Mouse (Mus musculus): Measurements from ENCODE around the gene Gbx2.

The Gbx2 gene

GRCm38 (mm10) chr1:89935493-89936348, 4.7 kb upstream of the Gbx2 start:
- DNase-seq (ENCODE audit: inconsistent ontology term): no peak

GRCm38 (mm10) chr1:89934316-89935260, 3.6 kb upstream of the Gbx2 start:
- no peak for DNase-seq (ENCODE audit: inconsistent ontology term)

GRCm38 (mm10) chr1:89933786-89934185, 2.8 kb upstream of the Gbx2 start:
- DNase-seq (ENCODE audit: inconsistent ontology term): no peak

- DNase-seq (ENCODE audit: inconsistent ontology term): no peak
These were observed 2.0 kb upstream of the Gbx2 start for GRCm38 (mm10) chr1:89933028-89933427.

GRCm38 (mm10) chr1:89932616-89933015, 1.6 kb upstream of the Gbx2 start:
- DNase-seq (ENCODE audit: inconsistent ontology term): no peak

GRCm38 (mm10) chr1:89932021-89932423, 1.0 kb upstream of the Gbx2 start:
- DNase-seq (ENCODE audit: inconsistent ontology term): no peak

GRCm38 (mm10) chr1:89930551-89930950, 428 bp downstream of the Gbx2 start:
- DNase-seq (ENCODE audit: inconsistent ontology term): no peak

GRCm38 (mm10) chr1:89929721-89930505, 1.1 kb downstream of the Gbx2 start:
- DNase-seq (ENCODE audit: inconsistent ontology term): no peak

- no peak for DNase-seq (ENCODE audit: inconsistent ontology term)
These were observed 1.8 kb downstream of the Gbx2 start for GRCm38 (mm10) chr1:89929181-89929580.

GRCm38 (mm10) chr1:89928676-89929075, 2.3 kb downstream of the Gbx2 start:
- DNase-seq (ENCODE audit: inconsistent ontology term): no peak

GRCm38 (mm10) chr1:89927061-89927661, 3.8 kb downstream of the Gbx2 start:
- no peak for DNase-seq (ENCODE audit: inconsistent ontology term)

- no peak for DNase-seq (ENCODE audit: inconsistent ontology term)
These were observed 4.4 kb downstream of the Gbx2 start for GRCm38 (mm10) chr1:89926583-89927060.

- no peak for DNase-seq (ENCODE audit: inconsistent ontology term)
These were observed 5.3 kb downstream of the Gbx2 start for GRCm38 (mm10) chr1:89925501-89926190.

- no peak for DNase-seq (ENCODE audit: inconsistent ontology term)
These were observed 7.3 kb downstream of the Gbx2 start for GRCm38 (mm10) chr1:89923642-89924020.

GRCm38 (mm10) chr1:89922883-89923641, 7.9 kb downstream of the Gbx2 start:
- no peak for DNase-seq (ENCODE audit: inconsistent ontology term)

GRCm38 (mm10) chr1:89922282-89922681, 8.7 kb downstream of the Gbx2 start:
- DNase-seq (ENCODE audit: inconsistent ontology term): no peak

GRCm38 (mm10) chr1:89921806-89922205, 9.2 kb downstream of the Gbx2 start:
- DNase-seq (ENCODE audit: inconsistent ontology term): no peak

GRCm38 (mm10) chr1:89919206-89919605, 11.8 kb downstream of the Gbx2 start:
- DNase-seq (ENCODE audit: inconsistent ontology term): no peak

GRCm38 (mm10) chr1:89918111-89918510, 12.9 kb downstream of the Gbx2 start:
- no peak for DNase-seq (ENCODE audit: inconsistent ontology term)

GRCm38 (mm10) chr1:89913611-89914010, 17.4 kb downstream of the Gbx2 start:
- no peak for DNase-seq (ENCODE audit: inconsistent ontology term)

Data from Muller cell, postnatal 12 days (primary cell).